Mouse (Mus musculus): Measurements from ENCODE around the gene Wdr93. TPM values are rescaled to one million over a fixed set of nuclear protein-coding genes. Genes with fewer than 3 reads are reported as not detected.

Wdr93 gene
- 0.88 and 1.7 TPM in 2 replicates for polyA plus RNA-seq (2015; fragmentation: Nextera tagmentation; extraction: Ambion mirVana)

DNA sequence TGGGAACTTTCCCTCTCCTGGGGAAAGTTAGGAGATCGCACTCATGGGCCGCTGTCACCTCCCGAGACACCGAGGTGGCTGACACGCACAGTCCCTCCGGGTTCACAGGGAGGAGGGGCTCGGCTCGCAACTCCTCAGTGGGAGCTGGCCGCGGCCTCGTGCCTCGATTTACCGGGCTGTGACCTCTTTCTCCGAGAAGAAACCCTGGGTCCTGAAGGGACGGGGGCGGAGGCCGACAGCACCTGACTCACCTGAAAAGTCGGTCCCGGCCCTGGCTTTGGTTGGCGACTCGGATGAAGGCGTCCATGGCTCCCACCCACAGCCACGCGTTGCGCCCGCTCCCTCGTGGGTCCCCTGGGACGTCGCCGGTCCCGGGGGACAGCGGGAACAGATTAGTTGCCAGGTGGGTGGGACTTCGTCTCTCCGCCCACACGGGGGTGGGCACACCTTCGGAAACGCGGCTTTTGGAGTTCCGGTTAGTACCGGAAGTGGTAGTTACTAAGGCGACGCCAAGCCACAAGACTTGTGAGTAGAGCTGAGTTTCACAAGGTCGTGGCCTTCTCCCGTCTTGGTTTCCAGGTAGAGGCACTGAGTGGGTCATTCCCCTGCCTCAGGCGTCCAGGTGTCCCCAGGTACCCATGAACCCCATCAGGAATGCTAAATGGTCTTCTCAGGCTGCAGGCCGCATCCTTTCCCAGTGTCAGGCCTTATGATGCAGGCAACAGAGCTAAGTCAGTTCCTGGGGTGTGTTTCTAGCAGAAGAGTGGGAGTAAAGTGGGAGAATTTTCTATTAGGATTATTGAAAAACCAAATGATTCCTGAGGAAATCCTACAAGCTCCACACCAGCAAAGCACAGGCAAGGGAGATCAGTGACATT is at the start of gene Wdr93, which contains the start of gene Pex11a:
Gene Wdr93 (plus strand): TSS at position 505 of the 878 bp plus-strand sequence.
Gene Pex11a (minus strand): TSS at position 473 of the 878 bp plus-strand sequence.
- ATAC-seq (ENCODE audit: low read depth), result peak; percentile 90

DNA sequence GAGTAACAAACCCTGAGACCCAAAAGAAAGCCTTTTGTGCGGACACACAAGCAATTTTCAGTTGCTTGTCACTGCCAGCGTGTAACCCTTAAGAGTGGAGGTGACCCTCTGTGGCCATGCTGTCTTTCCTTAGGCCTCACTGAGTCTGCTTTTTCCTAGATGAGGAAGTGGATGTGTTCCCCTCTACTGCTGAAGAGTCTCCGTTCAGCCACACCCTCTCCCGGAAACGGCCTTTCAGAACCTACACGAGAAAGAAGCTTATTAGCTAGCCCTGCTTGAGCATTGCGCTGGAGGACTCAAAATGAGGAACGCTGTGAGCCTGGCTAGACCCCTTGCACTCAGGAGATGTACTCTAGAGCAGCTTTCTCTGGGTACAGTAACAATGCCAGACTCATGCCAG is 46.5 kb upstream of the Wdr93 start:
- 81% methylated on average over 8 of the region's 8 CpGs for WGBS
- ATAC-seq (ENCODE audit: low read depth), result no peak
- Histone ChIP-seq H3K27me3 (ENCODE audit: control insufficient read depth, insufficient read depth, low read depth, low read length) (no peaks in the 10 kb centered on the region), H3K4me2 (ENCODE audit: low read depth, low read length) (no peak overlapping the region), H3K4me3 (ENCODE audit: low read length) (no peak overlapping the region), H3K9me3 (ENCODE audit: control insufficient read depth, low read length) (no peaks in the 10 kb centered on the region), H3K36me3 (ENCODE audit: control insufficient read depth, insufficient read depth, low read length) (peaks cover 48% of the 10 kb centered on the region), H3K4me1 (replicated peaks; ENCODE audit: control insufficient read depth, insufficient read depth, low read length) (no peaks in the 10 kb centered on the region), H3K27ac (ENCODE audit: low read length) (no peak overlapping the region), H3K9ac (ENCODE audit: low read length) (no peak overlapping the region)

More for the DNA sequence above, at the start of gene Wdr93, which contains the start of gene Pex11a:
- peaks cover 3% of the 10 kb centered on the region for H3K4me1 ChIP-seq (replicated peaks; ENCODE audit: control insufficient read depth, insufficient read depth, low read length)
- H3K9ac ChIP-seq (ENCODE audit: low read length), result peak within 1 kb of the TSS; percentile 76
- peak within 1 kb of the TSS; percentile 96 for H3K4me2 ChIP-seq (ENCODE audit: low read depth, low read length)
- 2% methylated on average over 44 of the region's 46 CpGs for WGBS
- H3K27ac ChIP-seq (ENCODE audit: low read length), result no peak within 1 kb of the TSS
- H3K9me3 ChIP-seq (ENCODE audit: control insufficient read depth, low read length), result no peaks in the 10 kb centered on the region
- H3K36me3 ChIP-seq (ENCODE audit: control insufficient read depth, insufficient read depth, low read length), result no peaks in the 10 kb centered on the region; the same call in 1 of the 2 replicates
- no peaks in the 10 kb centered on the region for H3K27me3 ChIP-seq (ENCODE audit: control insufficient read depth, insufficient read depth, low read depth, low read length)
- H3K4me3 ChIP-seq (ENCODE audit: low read length), result peak within 1 kb of the TSS; percentile 80

DNA sequence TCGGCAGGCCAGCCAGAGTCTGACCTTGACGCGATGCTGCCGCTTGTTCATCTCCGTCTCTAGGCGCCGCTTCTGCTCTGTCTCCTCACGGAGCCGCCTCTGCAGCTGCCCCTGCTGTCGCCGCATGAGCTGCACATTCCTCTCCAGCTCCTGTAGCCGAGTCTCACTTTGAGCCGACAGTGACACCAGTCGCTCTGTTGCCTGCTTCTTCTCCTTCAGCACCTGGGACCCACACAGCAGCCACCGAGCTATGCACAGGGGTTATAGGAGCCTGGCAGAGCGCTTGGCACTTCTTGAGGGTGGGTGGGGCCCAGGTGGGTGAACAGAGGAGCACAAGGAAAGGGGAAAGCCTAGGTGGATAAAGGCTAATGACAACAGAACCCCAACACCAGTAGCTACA is 40.2 kb upstream of the Wdr93 start:
- H3K27ac ChIP-seq (ENCODE audit: low read length), result no peak overlapping the region
- no peak overlapping the region for H3K4me3 ChIP-seq (ENCODE audit: low read length)
- no peak overlapping the region for H3K4me2 ChIP-seq (ENCODE audit: low read depth, low read length)
- H3K4me1 ChIP-seq (replicated peaks; ENCODE audit: control insufficient read depth, insufficient read depth, low read length), result no peaks in the 10 kb centered on the region
- no peaks in the 10 kb centered on the region for H3K9me3 ChIP-seq (ENCODE audit: control insufficient read depth, low read length)
- 72% methylated on average over 16 of the region's 16 CpGs for WGBS
- no peak overlapping the region for H3K9ac ChIP-seq (ENCODE audit: low read length)
- H3K36me3 ChIP-seq (ENCODE audit: control insufficient read depth, insufficient read depth, low read length), result peaks cover 12% of the 10 kb centered on the region
- H3K27me3 ChIP-seq (ENCODE audit: control insufficient read depth, insufficient read depth, low read depth, low read length), result no peaks in the 10 kb centered on the region
- ATAC-seq (ENCODE audit: low read depth), result no peak

DNA sequence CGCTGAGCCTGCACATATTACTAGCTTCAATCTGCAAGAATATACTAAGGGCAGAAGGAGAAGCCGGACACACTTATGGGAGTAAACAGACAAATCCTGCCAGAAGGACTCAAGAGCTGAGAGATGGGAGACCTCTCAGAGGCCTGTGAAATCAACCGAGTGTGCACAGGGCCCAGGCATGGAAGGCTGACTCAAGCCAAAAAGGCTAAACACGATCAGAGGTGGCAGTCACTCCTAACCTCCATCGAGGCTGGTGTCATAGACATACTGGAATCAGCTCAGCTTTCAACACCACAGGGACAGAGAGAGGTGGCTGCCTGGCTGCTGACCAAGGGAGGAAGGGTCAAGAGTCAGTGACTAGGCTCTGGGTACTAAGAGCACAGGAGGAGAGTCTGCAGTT is 37.8 kb upstream of the Wdr93 start:
- peaks cover 2% of the 10 kb centered on the region; the same call in 1 of the 2 replicates for H3K4me1 ChIP-seq (replicated peaks; ENCODE audit: control insufficient read depth, insufficient read depth, low read length)
- peaks cover 7% of the 10 kb centered on the region; the same call in 1 of the 2 replicates for H3K27me3 ChIP-seq (ENCODE audit: control insufficient read depth, insufficient read depth, low read depth, low read length)
- no peak overlapping the region for H3K9ac ChIP-seq (ENCODE audit: low read length)
- ATAC-seq (ENCODE audit: low read depth), result no peak
- no peaks in the 10 kb centered on the region for H3K9me3 ChIP-seq (ENCODE audit: control insufficient read depth, low read length)
- H3K4me2 ChIP-seq (ENCODE audit: low read depth, low read length), result no peak overlapping the region
- 74% methylated on average over 5 of the region's 5 CpGs for WGBS
- peaks cover 7% of the 10 kb centered on the region for H3K36me3 ChIP-seq (ENCODE audit: control insufficient read depth, insufficient read depth, low read length)
- H3K4me3 ChIP-seq (ENCODE audit: low read length), result no peak overlapping the region
- H3K27ac ChIP-seq (ENCODE audit: low read length), result no peak overlapping the region

DNA sequence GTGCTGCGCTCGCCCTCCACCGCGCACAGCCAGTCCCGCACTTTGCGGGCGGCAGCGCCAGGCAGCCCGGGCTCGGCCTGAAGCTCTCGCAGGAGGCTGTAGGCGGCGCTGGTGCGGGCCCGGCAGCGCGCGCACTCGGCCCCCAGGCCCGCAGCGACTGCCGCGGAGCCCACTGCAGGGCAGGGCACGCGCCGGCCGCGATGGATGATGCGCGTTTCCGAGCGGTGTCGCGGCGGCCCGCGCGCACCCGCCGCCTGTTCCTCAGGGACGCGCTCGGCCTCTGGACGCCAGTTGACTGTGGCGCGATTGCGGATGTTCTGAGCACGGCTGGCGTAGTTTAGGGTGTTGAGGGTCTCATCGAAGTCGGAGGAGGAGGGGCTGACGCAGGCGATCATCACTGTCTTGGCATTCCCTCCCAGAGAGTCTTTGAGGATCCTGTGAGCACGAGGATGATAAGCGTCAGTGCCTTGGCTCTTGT is 32.8 kb upstream of the Wdr93 start:
- peak; percentile 83 for ATAC-seq (ENCODE audit: low read depth)
- WGBS, result 2% methylated on average over 45 of the region's 55 CpGs
- Histone ChIP-seq H3K4me3 (ENCODE audit: low read length) (peak overlapping the region; percentile 50), H3K27me3 (ENCODE audit: control insufficient read depth, insufficient read depth, low read depth, low read length) (peaks cover 14% of the 10 kb centered on the region; the same call in 1 of the 2 replicates), H3K27ac (ENCODE audit: low read length) (no peak overlapping the region), H3K36me3 (ENCODE audit: control insufficient read depth, insufficient read depth, low read length) (no peaks in the 10 kb centered on the region), H3K4me1 (replicated peaks; ENCODE audit: control insufficient read depth, insufficient read depth, low read length) (peaks cover 6% of the 10 kb centered on the region; the same call in 1 of the 2 replicates), H3K4me2 (ENCODE audit: low read depth, low read length) (peak overlapping the region; percentile 77), H3K9ac (ENCODE audit: low read length) (peak overlapping the region; percentile 57), H3K9me3 (ENCODE audit: control insufficient read depth, low read length) (no peaks in the 10 kb centered on the region)

DNA sequence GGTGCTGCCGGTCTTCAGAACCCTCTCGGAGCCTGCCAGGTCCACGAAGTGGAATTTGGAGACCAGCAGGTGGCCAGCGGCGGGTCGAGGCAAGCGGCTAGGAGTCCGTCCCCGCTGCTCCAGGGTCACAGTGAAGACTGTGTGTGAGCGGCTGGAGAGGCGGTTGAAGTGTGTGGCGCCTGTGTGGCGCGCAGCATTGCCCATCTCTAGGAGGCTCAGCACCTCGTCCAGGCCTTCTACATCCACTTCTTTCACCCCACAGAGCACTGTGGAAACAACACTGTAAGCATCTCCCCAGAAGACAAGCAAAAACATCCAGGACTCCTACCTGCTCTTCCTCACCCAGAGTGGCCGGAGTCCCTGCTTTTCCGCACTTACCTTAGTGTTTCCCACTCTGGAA is 32.1 kb upstream of the Wdr93 start:
- peaks cover 14% of the 10 kb centered on the region; the same call in 1 of the 2 replicates for H3K27me3 ChIP-seq (ENCODE audit: control insufficient read depth, insufficient read depth, low read depth, low read length)
- no peaks in the 10 kb centered on the region for H3K36me3 ChIP-seq (ENCODE audit: control insufficient read depth, insufficient read depth, low read length)
- WGBS, result 57% methylated on average over 17 of the region's 17 CpGs
- no peak overlapping the region for H3K4me3 ChIP-seq (ENCODE audit: low read length)
- no peak overlapping the region for H3K4me2 ChIP-seq (ENCODE audit: low read depth, low read length)
- H3K9ac ChIP-seq (ENCODE audit: low read length), result no peak overlapping the region
- H3K4me1 ChIP-seq (replicated peaks; ENCODE audit: control insufficient read depth, insufficient read depth, low read length), result peaks cover 6% of the 10 kb centered on the region; the same call in 1 of the 2 replicates
- ATAC-seq (ENCODE audit: low read depth), result no peak
- H3K9me3 ChIP-seq (ENCODE audit: control insufficient read depth, low read length), result no peaks in the 10 kb centered on the region
- no peak overlapping the region for H3K27ac ChIP-seq (ENCODE audit: low read length)

DNA sequence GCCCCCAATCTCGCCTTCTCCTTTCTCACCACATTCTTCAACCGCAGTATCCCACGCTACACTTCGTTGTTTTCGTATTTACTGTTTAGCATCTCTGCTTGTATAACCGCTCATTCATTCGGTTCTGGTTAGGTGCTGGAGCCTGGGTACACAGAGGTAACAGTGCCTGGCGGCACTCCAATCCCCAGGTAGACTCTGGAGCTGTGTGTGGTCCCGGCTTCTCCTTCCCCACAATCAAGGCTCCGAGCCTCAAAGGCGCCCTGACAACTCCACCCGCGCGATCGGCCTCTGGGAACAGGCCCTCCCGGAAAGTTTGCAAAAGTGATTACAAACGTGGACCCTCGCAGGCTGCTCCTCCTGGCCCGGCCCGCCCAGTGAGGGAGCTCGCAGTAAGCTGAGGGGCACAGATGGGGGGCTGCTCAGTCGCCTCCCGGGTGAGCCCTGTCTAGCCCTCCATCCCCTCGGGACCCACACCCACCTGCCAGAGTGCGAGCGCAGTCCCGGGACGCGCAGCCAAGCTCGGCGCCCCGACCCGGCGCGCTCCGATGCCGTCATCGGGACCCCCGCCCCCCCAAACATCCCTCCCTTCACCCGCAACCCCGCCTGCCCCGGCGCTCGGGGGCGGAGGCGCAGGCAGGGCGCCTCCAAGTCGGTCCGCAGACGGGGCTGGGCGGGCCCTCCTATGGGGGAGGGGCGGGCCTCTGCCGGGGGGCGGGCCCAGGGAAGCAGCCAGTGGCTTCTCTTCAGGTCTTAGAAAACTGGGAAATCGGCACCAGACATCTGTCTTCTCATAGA is 27.6 kb upstream of the Wdr93 start, which contains the start of gene Kif7:
Gene Kif7 (minus strand): TSS at position 534 of the 795 bp plus-strand sequence.
- WGBS, result under 1% methylated on average over 39 of the region's 55 CpGs
- H3K4me2 ChIP-seq (ENCODE audit: low read depth, low read length), result peak within 1 kb of the TSS; percentile 65

DNA sequence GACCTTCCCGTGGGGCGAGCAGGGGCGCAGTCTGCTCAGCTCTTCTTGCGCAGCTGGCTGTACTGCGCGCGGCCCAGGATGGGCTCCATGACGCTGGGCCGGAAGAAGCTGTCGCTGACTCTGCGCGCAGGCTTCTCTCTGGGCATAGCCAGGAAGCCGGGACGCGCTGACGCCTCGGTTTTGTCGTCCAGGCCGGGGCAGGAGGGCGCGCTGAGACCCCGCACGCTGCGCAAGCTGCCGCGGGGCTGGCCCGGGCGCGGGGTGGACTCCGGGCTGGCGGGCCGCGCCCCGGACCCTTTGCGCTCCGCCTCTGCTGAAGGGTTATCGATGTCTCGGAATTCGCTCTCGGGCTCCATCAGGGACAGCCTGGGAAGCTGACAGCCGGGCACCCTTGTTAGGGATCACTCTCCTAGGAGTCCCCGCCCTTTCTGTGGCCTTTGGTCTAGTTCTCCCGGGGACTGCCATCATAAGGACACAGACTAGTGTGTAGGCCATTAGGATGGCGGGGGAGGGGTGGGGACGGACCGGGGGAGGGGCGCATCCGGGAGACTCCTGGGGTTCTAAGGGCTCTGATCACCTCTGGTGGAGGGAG is 21.5 kb upstream of the Wdr93 start:
- H3K4me3 ChIP-seq (ENCODE audit: low read length), result peak overlapping the region; percentile 65
- H3K36me3 ChIP-seq (ENCODE audit: control insufficient read depth, insufficient read depth, low read length), result no peaks in the 10 kb centered on the region
- H3K4me1 ChIP-seq (replicated peaks; ENCODE audit: control insufficient read depth, insufficient read depth, low read length), result peaks cover 8% of the 10 kb centered on the region; the same call in 1 of the 2 replicates
- peak overlapping the region; percentile 91 for H3K4me2 ChIP-seq (ENCODE audit: low read depth, low read length)
- under 1% methylated on average over 48 of the region's 48 CpGs for WGBS
- peak overlapping the region; percentile 82 for H3K9ac ChIP-seq (ENCODE audit: low read length)
- ATAC-seq (ENCODE audit: low read depth), result peak; percentile 82
- H3K27ac ChIP-seq (ENCODE audit: low read length), result peak overlapping the region; percentile 15; the same call in 1 of the 2 replicates
- peaks cover 8% of the 10 kb centered on the region; the same call in 1 of the 2 replicates for H3K27me3 ChIP-seq (ENCODE audit: control insufficient read depth, insufficient read depth, low read depth, low read length)
- no peaks in the 10 kb centered on the region for H3K9me3 ChIP-seq (ENCODE audit: control insufficient read depth, low read length)

More for the DNA sequence above, 27.6 kb upstream of the Wdr93 start, which contains the start of gene Kif7:
- Histone ChIP-seq H3K36me3 (ENCODE audit: control insufficient read depth, insufficient read depth, low read length) (no peaks in the 10 kb centered on the region), H3K27me3 (ENCODE audit: control insufficient read depth, insufficient read depth, low read depth, low read length) (peaks cover 5% of the 10 kb centered on the region; the same call in 1 of the 2 replicates), H3K9me3 (ENCODE audit: control insufficient read depth, low read length) (no peaks in the 10 kb centered on the region), H3K4me1 (replicated peaks; ENCODE audit: control insufficient read depth, insufficient read depth, low read length) (peaks cover 4% of the 10 kb centered on the region; the same call in 1 of the 2 replicates), H3K27ac (ENCODE audit: low read length) (no peak within 1 kb of the TSS; the same call in 1 of the 2 replicates), H3K9ac (ENCODE audit: low read length) (peak within 1 kb of the TSS; percentile 81), H3K4me3 (ENCODE audit: low read length) (peak within 1 kb of the TSS; percentile 80)
- ATAC-seq (ENCODE audit: low read depth), result peak; percentile 98

All from lung, embryonic 16.5 days (tissue).